Mouse (Mus musculus) lung, adult 18-20 months (tissue): ENCODE measurements around the gene Slc9a5.

ENCODE experiments used
- DNase-seq, 2 experiments: peaks; one replicate each; pipeline ENCODE4 v3.0.0; 2022; ENCODE audit warnings: mixed read lengths in 2 of 2

The Slc9a5 gene

DNA sequence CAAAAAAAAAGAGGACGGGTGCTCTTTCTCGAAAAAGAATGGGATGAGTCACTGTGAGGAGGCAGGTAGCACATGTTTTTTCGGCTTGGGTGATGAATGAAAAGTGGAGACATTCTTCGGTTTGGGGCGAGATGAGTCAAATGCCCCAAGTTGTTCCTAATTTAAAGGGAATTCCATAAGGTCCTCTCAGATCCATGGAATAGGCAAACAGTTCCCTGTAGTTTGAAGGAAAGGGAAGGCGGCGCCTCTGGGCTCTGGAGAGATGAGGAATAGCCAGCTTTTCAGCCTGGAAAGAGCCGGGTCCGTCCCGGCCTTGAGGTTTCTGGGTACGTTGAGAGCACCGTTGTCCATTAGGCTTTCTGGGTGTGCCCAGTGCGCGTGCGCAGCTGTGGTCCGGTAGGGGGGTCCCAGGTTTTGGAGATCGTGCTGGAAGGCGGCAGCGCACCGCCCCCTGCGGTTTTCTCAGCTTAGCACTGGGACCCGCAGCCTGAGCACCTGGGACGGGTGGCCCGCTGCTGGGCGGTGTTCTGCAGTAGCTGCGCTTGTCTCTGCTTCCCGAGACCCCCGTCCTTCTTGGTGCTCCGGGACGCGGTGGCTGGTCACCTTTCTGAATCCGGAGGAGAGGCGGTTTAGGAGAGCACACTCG, at the start of gene Slc9a5:
Slc9a5 (plus strand) TSS at position 394 of the 646 bp plus-strand sequence.
- DNase-seq, result peak; percentile 51 to 54

DNA sequence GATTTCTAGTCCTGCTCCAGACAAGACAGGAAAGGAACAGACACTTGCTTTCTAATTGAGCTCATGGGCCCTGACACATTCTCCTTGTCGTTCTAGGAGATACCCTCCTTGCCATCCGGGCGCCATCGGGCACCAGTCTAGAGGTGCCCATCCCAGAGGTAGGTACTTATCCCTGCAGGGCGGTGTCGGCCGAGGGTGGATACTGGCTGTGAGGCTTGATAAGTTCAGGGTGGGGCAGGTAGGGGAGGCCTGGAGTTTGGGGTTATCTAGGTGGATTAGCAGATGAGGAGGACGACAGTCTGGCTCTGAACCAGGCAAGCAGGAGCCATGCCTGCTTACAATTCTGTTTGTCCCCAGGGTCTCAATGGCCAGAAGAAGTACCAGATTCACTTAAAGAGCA, 48.7 kb upstream of the Slc9a5 start:
- no peak for DNase-seq

DNA sequence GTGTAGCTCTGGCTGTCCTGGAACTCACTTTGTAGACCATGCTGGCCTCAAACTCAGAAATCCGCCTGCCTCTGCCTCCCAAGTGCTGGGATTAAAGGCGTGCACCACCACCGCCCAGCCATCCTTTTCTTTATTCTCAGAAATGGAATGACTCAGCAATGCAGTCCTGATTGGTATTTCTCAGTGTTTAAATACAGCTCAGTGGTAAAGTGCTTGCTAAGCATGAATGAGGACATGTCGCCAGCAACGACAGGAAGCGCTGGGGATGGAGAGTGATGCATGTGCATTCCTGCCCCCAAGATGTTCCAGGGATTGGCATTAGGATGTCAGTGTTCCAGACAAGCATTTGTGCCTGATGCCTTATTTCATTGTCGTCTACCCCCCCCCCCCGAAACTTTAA, 45.2 kb upstream of the Slc9a5 start:
- DNase-seq, result no peak

DNA sequence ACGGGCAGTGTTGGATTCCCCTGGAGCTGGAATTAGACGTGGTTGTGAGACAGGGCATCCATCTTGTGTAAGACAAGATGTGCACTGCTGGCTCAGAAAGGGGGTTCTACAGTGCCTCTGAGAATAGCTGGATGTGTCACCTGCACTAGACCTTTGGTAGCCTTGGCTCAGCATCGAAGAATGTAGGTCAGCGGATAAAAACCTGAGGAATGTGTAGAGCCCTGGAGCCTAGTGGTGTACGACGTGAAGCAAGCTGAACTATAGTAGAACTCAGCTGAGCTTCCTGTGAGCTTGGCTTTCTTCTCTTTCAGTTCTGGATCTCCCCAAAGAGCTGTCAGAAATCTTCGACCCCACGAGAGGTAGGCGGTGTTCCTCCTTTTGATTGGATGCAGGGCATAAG, 44.8 kb upstream of the Slc9a5 start:
- DNase-seq, result peak in 1 of 2 experiments; percentile 34

DNA sequence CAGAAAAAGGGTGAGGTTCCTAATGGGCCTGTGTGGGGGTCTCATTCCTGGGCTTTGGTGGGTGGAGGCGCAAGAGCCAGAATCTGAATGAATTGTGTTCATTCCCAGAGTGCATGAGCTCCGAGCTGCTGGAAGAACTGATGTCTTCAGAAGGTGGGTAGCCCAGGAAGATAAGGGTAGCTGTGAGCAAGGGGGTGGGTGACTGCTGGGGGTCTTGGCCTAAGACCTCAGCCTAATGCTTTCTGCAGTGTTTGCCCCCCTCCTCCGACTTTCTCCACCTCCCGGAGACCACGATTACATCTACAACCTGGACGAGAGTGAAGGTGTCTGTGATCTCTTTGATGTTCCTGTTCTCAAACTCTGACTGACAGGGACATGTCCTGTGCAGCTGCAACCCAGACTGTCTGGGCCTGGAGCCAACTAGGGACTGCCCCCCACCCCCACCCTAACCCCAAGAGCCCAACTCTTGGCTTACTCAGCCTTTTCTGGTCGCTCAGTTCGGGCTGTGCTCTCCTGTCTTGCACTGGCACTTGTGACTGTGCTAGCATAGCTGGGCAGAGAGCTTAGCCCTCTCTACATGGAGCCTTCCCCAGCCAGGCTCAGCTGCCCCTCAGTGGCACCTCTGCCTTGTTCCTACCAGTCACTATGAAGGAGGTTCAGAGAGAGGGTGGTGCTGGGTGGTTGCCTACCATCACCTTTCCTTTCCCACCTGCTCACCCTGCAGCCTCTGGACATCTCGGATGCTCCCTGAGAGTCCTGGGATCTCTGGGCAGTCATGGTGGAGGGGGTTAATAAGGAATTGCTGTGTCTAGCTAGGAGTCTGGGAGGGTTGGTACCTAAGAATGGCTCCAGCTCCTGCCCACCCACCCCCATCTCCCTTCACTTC, 44.1 kb upstream of the Slc9a5 start:
- DNase-seq, result no peak

DNA sequence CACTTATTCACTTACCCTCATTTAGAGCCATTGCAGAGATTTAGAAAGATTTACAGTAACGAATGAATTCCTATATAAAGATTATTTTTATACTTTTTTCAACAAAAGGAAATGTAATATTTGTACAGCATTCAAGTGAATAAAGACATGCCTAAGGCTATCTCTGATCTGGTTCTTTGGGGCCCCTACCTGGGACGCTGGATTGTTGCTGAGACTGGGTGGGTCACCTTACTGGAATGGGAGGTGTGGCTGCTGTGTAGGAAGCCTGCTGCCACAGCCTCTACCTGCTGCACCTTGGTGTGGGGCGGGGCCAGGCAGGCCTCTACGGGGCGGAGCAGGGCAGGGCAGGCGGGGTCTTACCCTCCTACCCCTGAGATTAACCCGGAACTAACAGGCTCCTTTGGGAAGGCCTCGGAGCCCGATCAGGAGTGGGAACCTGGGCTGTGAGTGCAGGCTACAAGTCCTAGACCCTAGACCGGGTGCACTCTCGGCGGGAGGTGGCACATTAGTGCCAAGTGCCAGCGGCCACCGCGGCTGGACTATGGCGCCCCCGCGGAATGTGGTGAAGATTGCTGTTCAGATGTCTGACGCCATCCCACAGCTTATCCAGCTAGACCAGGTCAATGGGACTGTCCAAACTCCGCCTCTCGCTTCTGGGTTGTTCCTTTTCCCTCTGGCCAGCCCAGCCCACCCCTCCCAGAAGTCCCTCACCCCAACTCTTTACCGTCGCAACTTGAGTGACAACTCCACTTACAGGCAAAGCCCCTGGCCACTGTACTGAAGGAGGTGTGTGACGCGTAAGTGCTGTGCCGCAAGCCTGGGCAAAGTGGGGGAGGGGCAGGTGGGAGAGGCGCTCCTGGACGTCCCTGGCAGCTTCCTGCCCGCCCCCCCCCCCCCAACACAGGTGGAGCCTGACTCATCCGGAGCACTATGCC, 43.2 kb upstream of the Slc9a5 start, which contains the start of gene Elmo3:
Elmo3 (plus strand) TSS at position 391 of the 935 bp plus-strand sequence.
- DNase-seq, result peak; percentile 90 to 93

DNA sequence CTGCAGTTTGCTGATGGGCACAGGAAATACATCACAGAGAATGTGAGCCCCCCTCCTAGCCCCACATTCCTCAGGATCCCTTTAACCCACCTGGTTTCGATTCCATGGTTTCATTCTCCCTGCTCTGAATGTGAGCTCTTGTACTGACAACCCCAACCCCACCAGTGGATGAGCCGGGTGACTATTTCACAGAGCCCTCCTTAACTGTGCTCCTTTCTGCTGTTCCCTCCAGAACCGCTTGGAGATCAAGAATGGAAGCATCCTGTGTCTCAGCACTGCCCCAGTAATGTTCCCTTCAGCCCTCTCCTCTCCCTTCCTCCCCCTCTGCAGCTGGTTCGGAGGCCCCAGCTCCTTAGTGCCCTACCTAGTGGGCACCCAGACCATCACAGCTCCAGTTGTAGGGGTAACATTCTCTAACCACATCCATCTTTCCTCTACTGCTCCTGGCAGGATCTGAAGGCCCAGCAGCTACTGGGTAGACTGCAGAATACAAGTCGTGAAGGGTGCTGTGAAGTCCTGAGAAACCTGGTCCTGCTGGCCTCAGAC, 42.4 kb upstream of the Slc9a5 start:
- no peak for DNase-seq

DNA sequence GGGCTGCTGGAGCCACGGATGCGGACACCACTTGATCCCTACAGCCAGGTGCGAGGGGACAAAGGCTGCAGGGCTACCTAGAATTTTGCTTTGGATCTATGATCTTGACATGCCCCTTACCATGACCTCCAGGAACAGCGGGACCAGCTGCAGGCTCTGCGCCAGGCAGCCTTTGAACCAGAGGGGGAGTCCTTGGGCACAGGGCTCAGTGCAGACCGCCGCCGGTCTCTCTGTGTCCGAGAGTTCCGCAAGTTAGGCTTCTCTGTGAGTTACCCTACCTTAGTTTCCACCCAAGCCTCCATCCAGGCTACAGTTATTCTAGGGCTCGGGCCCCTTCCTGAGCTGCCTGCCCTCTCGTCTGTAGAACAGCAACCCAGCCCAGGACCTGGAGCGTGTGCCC, 41.0 kb upstream of the Slc9a5 start:
- DNase-seq, result no peak

DNA sequence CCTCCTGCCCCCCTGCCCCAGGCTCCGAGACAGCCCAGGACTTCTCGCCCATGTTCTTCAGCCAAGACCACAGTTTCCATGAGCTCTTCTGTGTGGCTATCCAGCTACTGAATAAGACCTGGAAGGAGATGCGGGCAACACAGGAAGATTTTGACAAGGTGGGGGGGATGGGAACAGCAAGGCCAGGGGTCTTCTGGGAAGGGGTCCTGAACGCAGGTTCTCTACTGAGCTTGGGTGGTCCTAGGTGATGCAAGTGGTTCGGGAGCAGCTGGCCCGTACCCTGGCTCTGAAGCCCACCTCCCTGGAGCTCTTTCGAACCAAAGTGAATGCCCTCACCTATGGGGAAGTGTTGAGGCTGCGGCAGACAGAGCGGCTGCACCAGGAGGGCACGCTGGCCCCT, 40.2 kb upstream of the Slc9a5 start:
- no peak for DNase-seq

DNA sequence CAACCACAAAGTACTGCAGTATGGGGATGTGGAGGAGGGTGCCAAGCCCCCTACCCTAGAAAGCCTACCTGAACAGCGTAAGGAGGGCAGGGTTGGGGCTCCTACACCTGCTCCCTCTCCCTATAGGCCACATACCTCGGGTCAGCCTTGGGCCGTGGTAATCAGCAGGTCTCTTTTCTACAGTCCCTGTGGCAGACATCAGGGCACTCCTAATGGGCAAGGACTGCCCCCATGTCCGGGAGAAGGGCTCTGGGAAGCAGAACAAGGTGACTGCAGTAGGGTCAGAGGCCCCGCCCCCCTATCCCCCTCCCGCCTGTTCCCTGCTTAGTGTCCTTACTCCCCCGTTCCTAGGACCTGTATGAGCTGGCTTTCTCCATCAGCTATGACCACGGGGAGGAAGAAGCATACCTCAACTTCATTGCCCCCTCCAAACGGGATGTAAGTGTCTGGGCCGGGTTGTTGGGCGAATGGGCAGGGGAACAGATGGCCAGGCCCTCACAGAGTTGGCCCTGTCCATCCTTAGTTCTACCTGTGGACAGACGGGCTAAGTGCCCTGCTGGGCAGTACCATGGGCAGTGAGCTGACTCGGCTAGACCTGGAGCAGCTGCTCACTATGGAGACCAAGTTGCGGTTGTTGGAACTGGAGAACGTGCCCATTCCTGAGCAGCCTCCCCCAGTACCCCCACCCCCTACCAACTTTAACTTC, 39.3 kb upstream of the Slc9a5 start:
- no peak for DNase-seq

DNA sequence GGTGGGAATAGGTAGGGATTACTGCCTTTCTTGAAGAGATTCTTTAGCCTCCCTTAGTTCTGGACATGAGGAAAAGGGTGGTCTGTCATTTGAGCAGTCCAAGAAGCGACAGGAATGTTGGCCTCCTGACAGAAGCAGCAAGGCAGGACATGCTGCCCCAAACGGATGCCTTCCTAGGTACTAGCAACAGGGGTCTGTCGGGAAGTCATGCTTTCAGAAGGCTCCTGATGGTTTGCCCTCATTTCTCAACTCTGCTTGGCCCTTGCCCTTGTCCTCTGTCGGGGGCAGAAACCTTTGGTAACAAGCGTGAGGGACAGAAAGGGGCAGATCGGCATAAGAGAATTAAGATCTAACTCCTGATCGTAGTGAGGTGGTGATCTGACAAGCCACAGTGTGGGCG, 38.5 kb upstream of the Slc9a5 start:
- DNase-seq, result no peak

DNA sequence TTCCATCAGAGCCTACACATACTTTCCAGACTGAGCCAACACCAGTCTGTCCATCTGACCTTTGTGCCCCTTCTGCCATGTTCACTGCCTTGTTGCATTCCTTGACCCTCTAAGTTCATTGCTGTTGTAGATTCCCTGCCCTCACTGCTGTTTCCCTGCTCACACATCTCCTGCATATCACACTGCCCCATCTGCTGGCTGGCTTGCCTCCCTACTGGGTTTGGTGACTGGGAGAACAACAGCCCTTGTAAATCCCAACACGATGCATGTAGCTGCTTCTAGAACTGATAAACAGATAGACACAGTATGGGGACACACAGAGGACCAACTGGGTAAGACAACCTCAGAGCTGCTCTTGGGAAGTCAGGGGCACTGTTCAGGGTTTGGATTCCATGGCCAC, 36.9 kb upstream of the Slc9a5 start:
- DNase-seq, result no peak

DNA sequence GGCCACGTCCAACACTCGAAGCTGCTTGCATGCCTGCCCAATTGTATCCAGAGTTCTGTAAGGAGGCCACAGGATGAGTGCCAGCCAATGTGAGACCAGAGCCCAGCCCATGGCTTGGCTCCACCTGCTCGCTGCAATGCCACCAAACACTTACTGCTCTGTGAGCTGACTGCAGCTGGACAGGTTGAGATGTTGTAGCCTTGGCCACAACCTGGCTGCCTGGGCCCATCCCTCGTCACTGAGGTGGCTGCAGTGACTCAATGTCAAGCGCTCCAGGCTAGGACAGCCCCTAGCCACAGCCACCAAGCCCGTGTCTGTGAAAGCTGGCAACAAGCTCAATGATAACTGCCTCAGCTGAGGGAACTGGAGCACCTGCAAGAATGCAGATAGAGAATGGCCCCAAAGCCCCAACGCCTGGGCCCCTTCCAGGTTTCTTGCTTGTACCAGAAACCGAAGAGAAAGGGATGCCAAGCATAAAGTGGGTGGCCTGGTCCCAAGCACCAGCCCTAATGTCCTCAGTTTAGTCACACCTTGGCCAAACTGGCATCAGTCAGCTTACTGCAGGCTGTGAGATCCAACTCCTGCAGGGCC, 35.7 kb upstream of the Slc9a5 start:
- DNase-seq, result no peak

DNA sequence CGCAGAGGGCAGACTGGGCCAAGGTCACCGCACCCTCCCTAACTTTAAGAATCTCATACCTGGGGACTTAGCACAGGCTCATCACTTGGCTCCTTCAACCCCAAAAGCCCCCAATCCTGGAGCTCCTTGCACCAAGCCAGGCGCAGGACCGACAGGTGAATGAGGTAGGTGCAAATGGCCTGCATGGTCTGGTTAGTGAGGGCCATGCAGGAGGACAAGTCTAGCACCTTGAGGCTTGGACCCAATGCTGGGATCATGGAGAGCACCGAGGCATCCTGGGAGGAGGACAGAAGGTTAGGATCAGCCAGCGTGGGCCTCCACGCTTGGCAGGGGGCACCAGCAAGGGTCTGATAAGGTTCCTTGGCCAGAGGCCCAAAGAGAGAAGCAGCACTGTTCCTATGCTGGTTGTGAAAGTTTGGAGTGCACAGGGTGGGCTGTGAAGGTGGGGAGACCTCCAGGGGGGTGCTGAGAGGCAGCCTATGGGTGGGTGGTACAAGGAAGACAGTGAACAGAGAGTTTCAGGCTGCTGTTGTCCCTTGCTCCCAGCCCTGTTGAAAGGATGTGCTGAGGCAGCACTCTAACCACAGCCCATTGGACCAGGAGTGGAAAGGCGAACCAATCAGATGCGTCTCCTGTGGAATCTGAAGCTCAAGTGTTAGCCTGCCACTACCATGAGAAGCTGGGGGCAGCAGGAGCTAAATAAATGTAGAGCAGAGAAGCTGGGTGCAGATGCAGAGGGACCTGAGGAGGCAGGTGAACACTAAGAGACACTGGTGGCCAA, 34.8 kb upstream of the Slc9a5 start:
- no peak for DNase-seq

DNA sequence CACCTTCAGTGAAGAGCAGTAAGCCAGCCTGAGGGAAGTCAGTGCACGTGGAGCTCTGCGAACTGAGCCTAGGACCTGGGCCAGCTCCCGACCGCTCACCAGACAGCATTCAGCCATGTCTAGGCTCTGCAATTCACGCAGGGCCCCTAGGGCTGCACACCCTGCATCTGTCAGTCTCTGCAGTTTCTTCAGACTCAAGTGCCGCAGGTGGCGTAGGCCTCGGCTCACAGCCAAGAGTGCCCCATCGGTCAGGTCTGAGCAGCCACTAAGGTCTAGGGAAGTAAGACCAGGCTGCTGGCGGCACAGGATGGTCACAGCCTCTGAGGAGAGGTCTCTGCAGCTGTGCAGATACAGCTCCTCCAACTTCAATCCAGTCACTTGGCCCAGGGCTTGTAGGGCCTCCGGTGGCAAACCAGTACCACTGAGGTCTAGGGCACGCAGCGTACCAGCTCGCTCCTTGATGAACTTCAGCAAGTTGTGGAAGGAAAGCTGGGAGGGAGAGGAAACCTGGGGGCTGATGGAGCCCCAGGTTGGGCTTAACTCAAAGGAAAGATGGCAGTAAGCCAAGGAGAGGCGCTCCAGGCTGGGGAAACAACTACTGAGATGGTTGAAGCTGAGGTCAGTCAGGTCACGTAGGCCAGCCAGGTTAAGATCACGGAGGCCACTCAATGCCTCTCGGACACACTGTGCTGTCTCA, 33.4 kb upstream of the Slc9a5 start:
- peak in 1 of 2 experiments; percentile 44 for DNase-seq

DNA sequence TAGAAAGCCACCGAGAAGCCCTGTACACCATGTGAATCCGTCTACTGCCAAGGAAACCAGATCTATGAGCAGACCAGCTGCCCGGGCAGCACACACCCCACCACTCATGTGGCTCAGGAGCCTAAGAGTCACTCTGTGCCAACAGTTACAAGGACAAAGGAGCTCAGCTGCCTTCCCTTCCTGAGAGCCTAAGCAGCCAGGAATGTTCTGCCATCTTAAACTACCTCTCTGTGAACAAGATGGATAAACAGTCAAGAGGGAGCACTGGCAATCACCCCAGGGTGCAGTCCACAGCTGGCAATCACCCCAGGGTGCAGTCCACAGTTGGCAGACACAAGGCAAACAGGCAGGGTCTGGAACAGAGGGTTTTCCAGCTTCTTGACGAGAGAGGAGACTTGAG, 30.7 kb upstream of the Slc9a5 start:
- DNase-seq, result peak; percentile 84 to 89

DNA sequence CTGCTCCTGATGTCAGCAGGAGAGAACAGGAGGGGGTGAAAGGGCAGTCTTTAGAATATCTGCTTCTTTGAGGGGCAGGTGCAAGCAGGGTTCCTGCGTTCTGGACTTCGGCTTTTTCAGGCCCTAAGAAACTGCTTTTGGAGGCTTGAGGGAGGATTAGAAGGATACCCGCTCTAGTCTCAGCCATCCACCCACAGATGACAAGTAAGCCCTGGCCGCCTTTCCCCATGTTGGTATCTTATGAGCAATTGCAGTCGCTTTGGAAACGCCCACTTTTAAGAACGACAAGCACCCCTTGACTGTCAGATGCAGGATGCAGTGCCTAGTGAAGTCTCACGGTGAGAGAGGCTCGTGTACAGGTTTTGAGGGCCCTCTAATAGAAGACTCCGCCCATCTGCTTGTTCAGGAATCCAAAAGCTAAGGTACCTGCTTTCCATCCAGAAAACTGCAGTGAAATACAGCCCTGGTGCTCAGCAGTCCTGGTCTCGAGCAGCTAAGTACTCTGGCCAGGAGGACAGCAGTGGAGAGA, 29.9 kb upstream of the Slc9a5 start:
- DNase-seq, result peak; percentile 59 to 78

DNA sequence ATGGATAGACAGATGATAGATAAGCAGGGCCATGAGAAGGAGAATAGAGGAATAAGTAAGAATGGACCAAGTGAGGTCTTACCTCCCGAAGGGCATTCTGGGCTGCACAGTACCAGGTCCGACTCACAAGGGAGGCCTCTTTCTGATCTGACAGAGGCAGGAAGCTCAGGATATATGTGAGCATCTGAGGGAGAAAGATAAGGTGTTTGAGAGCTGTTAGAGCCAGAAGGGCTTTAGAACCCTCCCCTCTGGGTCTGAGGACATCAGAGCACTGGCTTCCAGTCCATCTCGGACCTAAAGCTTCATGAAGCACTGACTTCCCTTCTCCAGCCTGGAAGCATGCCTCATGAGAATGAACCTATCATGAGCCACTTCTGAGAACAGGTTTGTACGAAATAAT, 25.5 kb upstream of the Slc9a5 start:
- no peak for DNase-seq

DNA sequence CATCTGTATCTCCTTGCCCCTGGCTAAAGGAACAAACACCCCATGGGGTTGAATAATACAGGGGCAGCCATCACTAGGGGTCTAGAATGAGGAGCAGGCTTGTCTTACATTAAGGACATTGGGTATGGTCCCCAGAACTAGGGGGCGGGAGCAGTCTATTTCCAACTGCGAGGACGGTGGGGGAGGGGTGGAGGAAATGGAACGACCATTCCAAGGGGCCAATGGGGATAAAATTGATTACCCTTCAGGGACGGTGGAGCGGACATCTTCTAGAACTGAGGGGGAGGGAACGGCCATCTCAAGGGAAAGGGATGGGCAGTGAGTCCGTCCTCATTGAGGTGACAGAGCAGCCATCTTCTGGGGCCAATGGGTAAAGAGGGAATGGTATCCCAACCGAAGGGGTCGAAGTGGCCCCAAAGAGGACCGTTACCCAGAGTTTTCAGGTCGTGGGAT, 23.0 kb upstream of the Slc9a5 start:
- DNase-seq, result no peak

DNA sequence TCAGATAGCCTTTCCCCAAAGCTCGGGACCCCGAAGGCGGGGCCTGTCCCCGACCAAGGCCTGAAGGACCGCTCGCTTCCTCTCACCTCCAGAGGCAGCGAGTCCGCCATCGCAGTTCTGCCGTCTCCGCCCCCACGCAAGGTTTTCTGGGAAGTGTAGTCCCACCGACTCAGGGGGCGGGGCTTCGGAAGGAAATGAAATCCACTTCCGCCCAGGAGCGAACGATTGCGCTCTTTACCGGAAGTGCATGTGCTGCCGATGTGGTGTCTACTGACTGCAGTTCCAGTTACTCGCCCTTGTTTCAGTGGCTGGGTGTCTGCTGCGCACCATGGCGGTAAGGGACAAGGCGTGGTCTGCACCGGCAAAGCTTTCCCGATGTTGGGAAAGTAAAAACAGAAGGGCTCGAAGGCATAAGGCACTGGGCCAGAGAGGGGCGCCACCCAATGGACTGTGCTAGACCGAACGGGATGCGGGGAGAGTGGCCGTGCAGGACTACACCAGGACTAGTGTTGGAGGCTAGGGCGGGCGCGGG, 22.4 kb upstream of the Slc9a5 start, which contains the start of the genes Lrrc29 and Tmem208:
Lrrc29 (minus strand) TSS at position 138 of the 532 bp plus-strand sequence.
Tmem208 (plus strand) TSS at position 214 of the 532 bp plus-strand sequence.
- DNase-seq, result peak; percentile 97 to 98
